Mouse (Mus musculus) olfactory bulb, adult 2 months (tissue): ENCODE results near the gene Gadd45a. TPM values are rescaled to one million over a fixed set of nuclear protein-coding genes. Genes with fewer than 3 reads are reported as not detected.

Experiments used
- H3K27ac ChIP-seq: fragments of 200-500 bp; 2 replicates; pipeline ENCODE4 v1.5.1; 2012; ENCODE audit warnings: low read depth, low read length; ENCODE audit not compliant: insufficient read depth
- H3K4me1 ChIP-seq: fragments of 200-500 bp; 2 replicates; pipeline ENCODE4 v1.6.1; 2012; ENCODE audit warnings: low read length; ENCODE audit not compliant: control insufficient read depth, insufficient read depth
- H3K4me3 ChIP-seq: fragments of 200-500 bp; 2 replicates; pipeline ENCODE4 v1.5.1; 2012; ENCODE audit warnings: mild to moderate bottlenecking, low read depth, low read length, moderate library complexity; ENCODE audit not compliant: insufficient read depth
- CTCF ChIP-seq: fragments of 200-500 bp; IDR thresholded peaks from 2 replicates; pipeline ENCODE4 v1.5.1; 2012; ENCODE audit warnings: low read depth, mild to moderate bottlenecking, low read length, moderate library complexity; ENCODE audit not compliant: insufficient read depth
- POLR2A ChIP-seq: fragments of 200-500 bp; IDR thresholded peaks from 2 replicates; pipeline ENCODE4 v1.6.1; 2012; ENCODE audit warnings: mild to moderate bottlenecking, low read depth, low read length, moderate library complexity; ENCODE audit not compliant: insufficient read depth
- WGBS: fragments of 180-500 bp; shearing (Covaris S2); methylation state at CpG from one replicate; pipeline ENCODE4 v1.1.7; 2018; 5-methylcytosine and 5-hydroxymethylcytosine counted together
- polyA plus RNA-seq: library from polyadenylated mRNA; stranded (reverse); fragments of >200 nt; gene quantifications from 2 replicates; pipeline ENCODE4 v1.2.4, GENCODE M21; 2012; ENCODE audit warnings: low replicate concordance; ENCODE audit not compliant: missing spikeins, insufficient read depth, insufficient read length

Gene Gadd45a
- polyA plus RNA-seq, 1 experiment, result not detected

- TF ChIP-seq CTCF (no peak), POLR2A (no peak)
- WGBS, result 93% methylated on average over 12 of the region's 12 CpGs
Measured at GRCm38 (mm10) chr6:66986063-66986462, 51.2 kb downstream of the Gadd45a start.

GRCm38 (mm10) chr6:66985500-66985899 lies 51.8 kb downstream of the Gadd45a start:
- no peak overlapping the region for H3K4me3 ChIP-seq
- 84% methylated on average over 7 of the region's 7 CpGs for WGBS
- TF ChIP-seq POLR2A (no peak), CTCF (no peak)
- H3K4me1 ChIP-seq, result no peaks in the 10 kb centered on the region
- H3K27ac ChIP-seq, result no peak overlapping the region

More at GRCm38 (mm10) chr6:66986063-66986462, 51.2 kb downstream of the Gadd45a start:
- no peak overlapping the region for H3K4me3 ChIP-seq
- H3K4me1 ChIP-seq, result no peaks in the 10 kb centered on the region
- no peak overlapping the region for H3K27ac ChIP-seq

Other genes starting within 250 kb of the Gadd45a start
- gene Vmn1r39, start 226.8 kb downstream of the Gadd45a start, polyA plus RNA-seq, result not detected in 2 replicates
- not detected in 2 replicates for gene Gng12, start 141.1 kb downstream of the Gadd45a start, polyA plus RNA-seq
- not detected in 2 replicates for gene Serbp1, start 200.7 kb upstream of the Gadd45a start, polyA plus RNA-seq